Mouse (Mus musculus) urinary bladder, postnatal 36 days (tissue): ENCODE data around the gene Setd7.
"Not testable (repeated sequence)": the region's sequence is repeated elsewhere in the genome, so short reads cannot be mapped to it uniquely, and the experiment has no call there.

Source experiments
- DNase-seq, 2 experiments: peaks; one replicate each; pipeline ENCODE4 v3.0.0; 2022; ENCODE audit warnings: low spot score in 2 of 2, mixed read lengths in 1 of 2

Setd7 gene

DNA sequence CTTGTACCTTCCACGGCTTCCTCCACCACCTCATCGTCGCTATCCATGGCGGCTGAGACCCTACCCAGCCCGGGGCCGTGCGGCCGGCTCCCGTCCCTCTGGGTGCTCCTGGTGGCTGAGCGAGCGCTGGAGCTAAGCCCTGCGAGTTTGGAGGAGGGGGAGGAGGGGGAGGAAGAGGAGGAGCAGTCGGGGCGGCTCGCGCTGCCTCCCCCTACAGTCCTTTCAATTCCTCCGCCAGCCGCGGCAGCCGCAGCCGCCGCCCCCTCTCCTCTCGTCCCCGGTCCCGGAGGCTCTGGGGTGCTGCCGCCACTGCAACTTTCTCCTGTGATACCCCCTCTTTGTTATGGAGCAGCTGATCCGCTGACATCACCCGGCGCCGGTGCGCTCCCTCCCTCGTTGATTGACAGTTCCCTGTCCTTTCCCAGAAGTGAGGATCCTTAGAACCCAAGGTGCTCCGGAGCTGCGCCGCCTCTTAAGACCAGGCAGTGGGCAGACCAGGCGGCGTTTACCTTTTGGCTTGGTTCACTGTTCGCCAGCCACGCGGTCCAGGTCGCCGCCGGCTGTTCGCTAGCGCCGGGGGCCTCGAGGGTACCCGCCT is at the start of gene Setd7:
Gene Setd7, minus strand, starts transcription at position 369 of the 598 bp plus-strand sequence.
- peak; percentile 77 for DNase-seq

DNA sequence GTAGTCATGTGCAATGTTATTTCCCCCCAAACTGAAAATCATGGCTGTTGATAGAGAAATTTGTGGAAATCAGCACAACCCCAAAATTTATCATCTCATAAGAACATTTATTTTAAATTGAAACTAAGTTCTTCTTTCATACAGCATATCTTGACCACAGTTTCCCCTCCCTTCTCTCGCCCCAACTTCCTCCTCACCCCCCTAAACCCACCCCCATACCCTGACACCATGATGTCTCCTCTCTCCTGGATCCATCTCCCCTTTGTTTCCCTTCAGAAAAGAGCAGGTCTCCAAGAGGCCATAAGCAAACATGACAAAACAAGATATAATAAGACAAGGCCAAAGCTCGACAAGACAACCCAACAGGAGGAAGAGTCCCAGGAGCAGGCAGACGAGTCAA is 43.8 kb upstream of the Setd7 start:
- DNase-seq: no peak

DNA sequence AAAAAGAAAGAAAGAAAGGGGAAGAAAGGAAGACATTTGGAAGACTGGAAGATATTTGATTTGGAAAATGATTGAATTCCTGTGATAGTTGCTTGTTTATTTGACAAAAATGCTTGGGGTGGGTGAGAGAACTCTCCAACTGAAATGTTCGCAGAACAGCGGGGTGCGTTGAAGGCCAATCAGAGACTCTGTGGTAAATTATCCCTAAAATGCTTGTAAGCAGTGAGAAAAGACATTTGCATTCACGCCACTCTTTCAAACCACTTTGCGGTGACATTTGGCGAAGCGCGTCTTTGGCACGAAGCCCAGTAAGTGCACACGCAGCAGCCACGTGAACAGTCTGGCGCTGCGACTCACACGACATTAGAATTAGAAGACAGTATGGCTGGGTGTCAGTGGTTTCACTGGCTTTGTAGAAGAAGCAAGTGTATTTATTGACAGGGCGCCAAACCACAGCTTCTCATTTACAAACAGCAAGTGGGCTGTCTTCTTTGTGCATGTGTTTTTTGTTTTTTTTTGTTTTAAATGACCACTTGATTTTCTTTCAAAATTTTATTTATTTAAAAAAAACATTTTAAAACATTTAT is 43.1 kb upstream of the Setd7 start:
- no peak for DNase-seq

DNA sequence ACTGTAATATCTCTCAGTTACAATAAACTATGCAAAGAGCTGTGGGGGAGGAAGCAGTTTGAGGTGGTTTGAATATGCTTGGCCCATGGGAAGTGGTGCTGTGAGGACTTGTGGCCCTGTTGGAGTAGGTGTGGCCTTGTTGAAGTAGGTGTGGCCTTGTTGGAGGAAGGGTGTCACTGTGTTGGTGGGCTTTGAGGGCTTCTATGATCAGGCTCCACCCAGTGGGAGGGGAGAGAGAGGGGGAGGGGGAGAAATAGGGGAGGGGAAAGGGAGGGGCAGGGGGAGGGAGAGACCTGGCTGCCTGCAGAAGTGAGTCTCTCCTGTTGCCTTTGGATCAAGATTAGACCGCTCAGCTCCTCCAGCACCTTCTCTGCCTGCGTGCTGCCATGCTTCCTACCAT is 40.8 kb upstream of the Setd7 start:
- DNase-seq: no peak

DNA sequence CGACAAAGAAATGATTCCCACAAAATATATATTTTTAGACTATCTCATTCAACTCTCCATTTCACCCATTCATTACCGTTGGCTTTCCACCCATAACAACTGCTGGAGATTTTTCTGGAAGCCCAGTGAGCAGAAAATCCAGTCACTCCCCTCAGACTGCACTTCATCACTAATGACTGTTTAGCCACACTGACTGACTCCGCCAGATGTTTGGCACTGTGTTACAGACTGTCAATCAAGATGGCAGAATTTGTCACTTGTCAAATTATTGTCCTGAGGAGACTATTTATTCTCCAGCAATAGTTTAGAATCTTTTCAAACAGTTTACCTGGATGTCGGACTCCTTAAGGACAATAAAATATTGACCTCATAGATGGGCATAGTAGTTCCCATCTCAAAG is 40.0 kb upstream of the Setd7 start:
- no peak for DNase-seq

DNA sequence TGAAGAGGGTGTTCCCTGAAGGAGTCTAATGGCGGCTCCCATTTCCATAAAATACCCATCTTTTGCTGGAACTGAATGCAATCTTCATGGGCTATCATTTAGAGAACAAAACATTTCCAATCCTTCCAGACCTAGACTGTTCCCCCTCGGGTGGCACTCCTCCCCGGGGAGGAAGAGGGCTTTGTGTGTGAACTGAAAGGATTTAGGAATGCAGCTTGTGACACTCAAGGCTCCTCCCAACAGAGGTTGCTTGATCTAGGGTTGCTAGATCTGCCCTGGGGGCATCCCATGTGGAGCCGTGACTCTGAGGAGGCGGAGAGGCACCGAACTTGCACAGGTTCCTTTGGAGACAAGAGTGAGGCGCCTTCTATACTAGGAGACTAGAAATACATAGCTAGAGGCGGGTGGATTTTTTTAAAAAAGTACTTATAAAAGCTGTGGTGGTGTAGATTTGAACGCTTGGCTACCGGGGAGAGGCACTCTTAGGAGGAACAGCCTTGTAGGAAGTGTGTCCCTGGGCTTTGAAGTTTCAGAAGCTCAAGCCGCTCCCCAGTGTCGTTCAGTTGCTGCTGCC is 38.5 kb upstream of the Setd7 start:
- DNase-seq: no peak

DNA sequence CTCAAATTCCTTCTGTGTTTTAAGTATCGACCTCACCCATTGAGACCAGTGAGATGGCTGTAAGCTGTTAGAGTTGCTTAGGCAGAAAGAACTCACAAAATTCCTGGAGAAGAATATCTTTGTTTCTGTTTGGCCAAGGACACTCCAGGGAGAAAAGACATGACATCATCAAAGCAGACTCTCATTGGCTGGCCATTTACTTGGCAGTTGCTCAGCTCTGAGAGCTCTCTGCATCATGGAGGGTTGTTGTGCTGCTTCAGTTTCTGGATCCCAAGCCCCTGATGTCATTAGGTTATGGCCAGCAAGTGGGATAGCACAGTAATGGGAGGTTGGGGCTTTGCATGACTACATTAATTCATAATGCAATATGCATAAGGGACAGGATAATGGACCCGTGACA is 35.9 kb upstream of the Setd7 start:
- no peak for DNase-seq

DNA sequence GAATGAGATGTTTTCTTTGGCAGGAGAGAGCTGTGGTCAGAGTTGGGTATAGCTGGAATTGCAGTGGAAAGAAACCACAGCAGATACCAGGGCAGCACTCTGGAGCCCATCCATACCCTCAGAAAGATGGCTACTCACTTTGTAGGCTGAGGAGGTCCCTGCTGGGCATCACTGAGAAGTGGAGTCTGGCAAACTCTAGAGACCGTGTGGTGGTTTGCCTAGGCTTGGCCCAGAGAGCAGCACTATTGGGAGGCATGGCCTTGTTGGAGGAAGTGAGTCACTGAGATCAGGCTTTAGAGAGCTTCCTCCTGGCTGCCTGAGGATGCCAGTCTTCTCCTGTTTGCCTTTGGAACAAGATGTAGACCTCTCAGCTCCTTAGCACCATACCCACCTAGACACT is 32.8 kb upstream of the Setd7 start:
- no peak for DNase-seq

DNA sequence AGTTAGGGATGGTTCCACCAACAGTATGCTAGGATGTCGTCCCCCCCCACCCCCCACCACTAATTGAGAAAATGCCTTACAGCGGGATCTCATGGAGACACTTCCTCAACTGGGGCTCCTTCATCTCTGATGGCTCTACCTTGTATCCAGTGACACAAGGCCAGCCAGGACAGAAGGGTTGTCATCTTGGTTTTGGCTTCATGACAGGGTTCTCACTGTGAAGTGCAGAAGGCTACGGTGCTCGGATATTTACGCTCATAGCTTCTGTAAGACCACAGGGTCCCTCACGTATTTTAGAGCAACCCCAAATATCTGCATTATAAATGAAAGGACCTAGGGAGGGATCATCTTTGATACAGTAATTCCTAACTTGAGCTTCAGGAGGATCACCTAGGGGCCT is 30.9 kb upstream of the Setd7 start:
- DNase-seq: no peak

DNA sequence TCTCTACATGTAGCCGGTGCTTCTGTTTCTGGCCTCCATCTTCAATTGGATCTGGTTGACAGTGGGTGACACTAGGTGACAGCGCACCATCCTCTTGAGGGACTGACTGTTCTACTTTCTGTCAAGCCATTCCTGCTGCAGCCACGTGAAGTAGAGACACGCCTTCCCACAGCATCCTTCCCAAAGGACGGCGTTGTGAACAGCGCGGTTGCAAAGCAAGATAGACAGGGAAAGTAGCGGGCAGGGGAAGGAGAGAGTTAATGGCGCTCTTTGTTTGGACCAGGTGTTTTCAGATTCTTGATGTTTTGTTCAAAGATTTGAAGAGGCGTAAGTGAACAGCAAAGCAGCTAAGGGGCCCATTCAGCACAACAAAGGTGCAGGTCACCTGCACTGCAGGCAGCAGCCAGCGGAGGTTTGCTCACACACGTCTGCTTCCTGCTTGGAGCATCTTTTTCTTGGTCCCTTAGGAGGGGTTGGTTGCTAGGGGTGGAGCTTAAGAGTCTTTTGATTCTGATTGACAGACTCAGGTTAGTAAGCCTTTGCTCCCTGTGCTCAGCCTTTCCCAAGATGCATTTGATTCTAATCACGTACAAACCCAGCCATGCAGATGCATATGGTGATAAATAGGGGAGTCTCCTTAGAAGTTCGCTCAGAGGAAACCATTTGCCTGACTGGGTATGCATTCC is 29.7 kb upstream of the Setd7 start:
- no peak for DNase-seq

DNA sequence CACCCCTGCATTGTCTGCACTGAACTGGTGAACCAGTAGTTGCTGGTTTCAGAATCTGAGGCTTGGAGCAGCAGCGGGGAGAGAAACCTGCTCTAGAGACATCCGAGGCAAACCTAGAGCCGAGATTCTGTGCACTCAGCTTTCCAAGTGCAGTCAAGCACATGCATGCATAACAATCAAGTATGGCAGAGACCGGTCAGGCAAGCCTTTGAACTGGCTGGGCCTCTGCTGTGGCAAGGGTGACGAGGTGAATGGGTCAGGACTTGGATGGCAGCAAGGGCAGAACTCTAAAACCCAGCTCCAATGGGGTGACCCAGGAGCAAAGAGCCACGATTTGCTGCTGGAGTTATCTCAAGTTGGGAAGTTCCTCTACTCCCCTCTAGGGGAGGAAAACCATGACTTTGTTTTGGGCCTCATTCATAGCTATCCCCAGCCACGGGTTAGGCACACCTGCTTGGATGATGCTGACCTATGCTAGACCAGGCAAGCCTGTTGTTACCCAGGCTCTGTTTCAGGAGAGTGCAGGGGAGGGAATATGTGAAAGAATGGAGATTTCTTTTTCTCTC is 27.1 kb upstream of the Setd7 start:
- DNase-seq: peak in 1 of 2 experiments; percentile 23

DNA sequence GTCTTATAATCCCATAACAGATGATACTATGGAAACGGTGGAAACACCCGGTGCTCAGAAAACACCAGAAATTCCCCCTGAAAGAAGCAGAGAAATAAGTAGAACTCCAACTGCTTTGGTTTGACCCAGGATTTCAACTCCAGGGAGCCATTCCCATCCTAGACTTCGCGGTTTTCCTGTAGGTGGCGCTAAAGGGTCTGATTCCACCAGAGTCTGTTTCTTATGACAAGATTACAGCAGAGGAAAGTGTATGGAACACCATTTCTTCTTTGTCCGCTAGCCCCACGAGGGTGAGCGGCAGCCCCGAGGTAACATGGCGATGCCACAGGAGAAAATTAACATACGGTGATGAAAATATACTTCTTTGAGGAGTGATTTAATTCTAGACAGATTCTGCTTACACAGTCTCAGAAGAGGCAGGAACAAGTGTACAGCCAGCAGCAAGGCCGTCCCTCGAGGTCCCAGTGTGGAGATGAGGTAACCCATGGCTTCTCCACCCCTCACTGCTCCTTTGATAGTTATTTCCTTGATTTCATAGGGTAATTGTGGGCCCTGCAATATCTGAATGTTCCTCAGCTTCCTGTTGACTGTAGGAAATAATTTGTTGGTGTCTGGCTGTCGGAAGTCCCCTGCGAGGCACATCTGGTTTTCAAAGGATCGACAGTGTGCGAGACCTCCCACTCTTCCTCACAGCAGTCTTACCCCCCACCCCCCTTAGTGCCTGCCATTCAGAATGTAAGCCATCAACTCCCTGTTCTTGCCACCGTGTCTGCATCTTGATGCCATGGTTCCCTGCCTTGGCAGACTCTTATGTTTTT is 23.1 kb upstream of the Setd7 start:
- DNase-seq: peak; percentile 77

DNA sequence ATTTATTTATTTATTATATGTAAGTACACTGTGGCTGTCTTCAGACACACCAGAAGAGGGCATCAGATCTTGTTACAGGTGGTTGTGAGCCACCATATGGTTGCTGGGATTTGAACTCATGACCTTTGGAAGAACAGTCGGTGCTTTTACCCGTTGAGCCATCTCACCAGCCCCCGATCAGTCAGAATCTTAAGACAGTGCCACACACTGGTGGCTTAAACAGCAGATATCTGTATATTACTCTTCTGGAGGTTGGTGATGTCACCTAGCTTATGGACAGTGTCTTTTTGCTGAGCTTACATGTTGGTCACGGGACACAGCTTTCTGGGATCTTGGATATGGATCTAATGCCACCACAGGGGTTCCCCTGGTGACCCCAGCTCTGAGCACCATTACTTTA is 18.6 kb upstream of the Setd7 start:
- DNase-seq: not testable (repeated sequence)

DNA sequence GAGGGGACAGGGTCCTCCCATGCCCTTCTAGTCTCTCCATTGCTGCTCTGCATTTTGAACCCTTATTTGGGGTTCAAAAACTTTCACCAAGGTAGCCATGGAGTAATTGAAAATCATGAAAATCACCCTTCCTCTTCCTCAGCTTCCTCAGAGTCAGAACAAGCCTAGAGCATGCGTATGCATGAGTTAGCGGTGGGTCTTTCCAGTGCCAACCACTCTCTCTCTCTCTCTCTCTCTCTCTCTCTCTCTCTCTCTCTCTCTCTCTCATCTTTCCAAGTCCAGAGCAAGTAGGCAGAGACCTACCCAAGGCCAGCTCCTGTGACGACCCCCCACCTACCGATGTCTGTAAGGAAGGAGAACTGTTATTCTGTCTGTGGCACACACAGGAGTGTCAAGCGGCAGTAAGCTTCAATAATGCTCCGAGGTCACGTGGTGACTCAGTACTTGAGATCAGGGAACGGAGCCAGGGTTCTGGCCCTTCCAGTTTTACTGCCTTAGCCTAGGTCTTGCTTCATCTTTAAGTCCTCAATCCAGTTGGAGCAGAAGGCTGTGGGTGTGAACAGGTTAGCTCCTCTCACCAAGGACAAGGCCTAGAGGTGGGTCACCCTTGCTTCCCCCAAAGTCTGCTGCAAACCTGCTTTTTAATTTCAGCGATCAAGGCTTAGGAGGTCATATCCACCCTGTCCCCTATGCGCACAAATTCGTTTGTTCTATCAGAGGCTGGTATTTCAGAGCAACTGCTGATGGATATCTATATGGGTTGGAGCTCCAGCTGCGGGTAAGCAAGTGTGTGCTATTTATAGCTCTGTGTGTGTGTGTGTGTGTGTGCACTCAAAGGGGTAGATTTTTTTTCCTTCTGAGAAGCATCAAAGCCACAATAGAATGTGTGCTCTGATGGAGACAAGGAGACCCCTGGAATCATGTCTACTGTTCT is 17.4 kb upstream of the Setd7 start:
- DNase-seq: peak; percentile 70 to 81

DNA sequence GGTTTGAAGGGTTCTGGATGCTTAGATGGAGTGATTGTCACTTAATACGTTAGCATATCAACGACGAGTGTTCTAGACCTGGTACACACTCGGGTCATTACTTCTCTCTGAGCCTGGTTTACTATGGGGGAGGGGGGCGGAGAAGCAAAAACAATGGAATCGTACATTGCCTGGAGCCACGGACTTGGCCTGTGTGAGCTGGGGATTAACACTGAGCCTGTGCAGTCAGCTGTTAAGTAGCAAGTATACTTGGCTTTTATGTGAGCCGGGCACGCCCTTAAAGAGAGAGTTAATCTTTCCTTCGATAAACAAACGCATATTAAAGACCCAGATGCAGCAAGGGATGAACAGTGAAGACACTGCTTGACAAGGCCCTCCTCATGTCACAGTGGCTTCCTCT is 16.7 kb upstream of the Setd7 start:
- DNase-seq: no peak

DNA sequence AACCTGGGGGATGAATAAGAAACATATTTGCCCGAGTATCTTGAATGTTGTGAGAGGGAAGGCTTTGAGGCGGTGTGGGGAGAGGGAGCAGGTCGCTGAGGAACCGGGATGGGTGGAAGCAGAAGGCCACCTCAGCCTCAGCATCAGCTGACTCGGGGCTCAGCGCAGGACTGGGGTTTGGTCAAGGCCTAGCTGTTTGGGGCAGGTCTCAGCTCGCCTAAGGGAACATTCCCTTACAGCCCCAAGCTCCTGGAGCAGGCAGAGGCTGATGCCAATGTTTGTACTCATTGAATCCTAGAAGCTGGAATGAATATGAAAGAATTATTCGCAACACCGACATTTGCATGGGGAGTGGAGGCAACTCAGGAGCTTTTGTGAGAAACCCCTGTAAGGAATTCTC is 13.2 kb upstream of the Setd7 start:
- DNase-seq: peak; percentile 51 to 56

DNA sequence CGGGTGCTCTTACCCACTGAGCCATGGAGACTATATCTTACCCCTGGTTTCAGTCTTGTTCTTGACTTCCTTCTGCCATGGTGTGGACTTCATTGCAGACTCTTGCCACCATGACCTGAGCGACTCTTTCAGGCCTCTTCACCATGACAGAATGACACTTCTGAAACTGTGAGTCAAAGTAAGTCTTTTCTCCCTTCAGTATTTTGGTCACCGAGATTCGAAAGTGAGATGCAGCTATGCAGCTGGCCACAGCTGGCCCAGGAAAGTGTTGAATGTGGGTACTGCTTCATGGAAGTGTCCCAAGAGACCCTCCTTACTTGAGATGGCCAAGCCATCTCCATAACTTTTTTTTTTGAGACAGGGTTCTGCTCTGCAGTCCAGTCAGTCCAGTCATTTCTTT is 9.5 kb upstream of the Setd7 start:
- no peak for DNase-seq

DNA sequence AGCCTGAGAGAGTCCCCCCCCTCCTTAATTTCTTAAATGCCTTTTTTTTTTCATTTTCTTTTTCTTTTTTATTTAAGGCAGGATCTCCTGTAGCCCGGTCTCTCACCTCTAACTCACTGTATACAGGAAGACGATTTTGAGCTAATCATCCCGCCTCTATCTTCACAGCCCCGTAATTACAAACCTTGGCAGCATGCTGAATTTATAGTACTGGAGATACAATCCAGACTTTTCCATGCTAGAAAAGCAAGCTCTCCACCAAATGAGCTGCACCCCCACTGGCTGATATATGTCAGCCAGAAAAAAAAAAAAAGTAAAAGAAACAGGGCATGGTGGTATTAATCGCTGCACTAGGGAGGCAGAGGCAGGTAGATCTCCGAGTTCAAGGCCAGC is 1.3 kb upstream of the Setd7 start:
- DNase-seq: no peak

DNA sequence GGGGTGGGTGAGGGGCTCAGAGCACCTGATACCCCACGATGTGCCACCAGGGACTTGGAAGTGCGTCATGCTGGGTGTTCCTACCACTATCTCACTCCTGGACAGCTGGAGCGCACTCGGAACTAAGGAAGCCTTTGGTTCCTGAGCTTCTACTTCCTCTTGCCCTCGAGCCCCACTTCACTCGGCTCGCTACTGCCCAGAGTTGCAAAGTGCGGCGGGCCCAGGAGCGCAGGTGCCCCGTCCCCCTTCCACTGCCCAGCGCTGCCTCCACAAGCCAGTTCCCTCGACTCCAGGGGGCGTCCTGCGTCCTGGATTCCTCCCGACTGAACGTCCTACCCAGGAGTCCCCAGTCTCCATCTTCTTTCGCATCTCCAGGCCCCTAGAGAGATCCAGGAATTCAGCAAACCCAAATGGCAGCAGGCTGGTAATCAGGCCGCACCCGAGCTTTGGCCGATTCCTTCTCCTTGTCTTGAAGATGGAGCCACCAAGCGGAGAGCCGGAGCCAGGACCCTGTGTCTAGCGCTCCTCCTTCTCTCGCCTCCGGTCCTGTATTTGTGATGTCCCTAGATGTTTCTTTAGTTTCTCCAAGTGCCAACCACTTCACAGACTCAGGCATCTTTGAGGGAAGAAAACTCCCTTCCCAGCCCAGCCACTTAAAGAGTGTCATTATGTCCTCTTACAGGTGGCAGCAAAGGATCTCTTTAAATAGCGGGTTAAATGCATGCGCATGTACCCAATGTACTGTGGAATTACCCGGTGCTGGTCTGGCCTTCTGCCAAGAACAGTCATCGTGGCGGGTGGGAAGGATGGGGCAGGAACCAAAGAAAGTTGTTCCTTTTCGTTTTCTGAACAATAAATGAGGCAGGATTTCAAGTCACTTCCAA is 672 bp upstream of the Setd7 start:
- peak; percentile 52 to 56 for DNase-seq
